Mouse (Mus musculus): ENCODE results near the gene Nfatc4. TPM values are rescaled to one million over a fixed set of nuclear protein-coding genes. Genes with fewer than 3 reads are reported as not detected.

Nfatc4 gene
- polyA plus RNA-seq, 1 experiment = 22.3 TPM

- no peak for TF ChIP-seq CTCF (IDR thresholded peaks at IDR 0.05; ENCODE audit: borderline replicate concordance, extremely low read depth, insufficient read depth, insufficient read length)
These were observed 34.6 kb downstream of the Nfatc4 start for GRCm38 (mm10) chr14:55857588-55857987.

GRCm38 (mm10) chr14:55862186-55862585, 39.2 kb downstream of the Nfatc4 start:
- DNase-seq (ENCODE audit: low read depth) = no peak
- TF ChIP-seq CTCF (IDR thresholded peaks at IDR 0.05; ENCODE audit: borderline replicate concordance, extremely low read depth, insufficient read depth, insufficient read length) = no peak
- no peak for TF ChIP-seq POLR2A (IDR thresholded peaks at IDR 0.05; ENCODE audit: borderline replicate concordance, extremely low read depth, insufficient read depth, insufficient read length, poor library complexity, severe bottlenecking)

More at GRCm38 (mm10) chr14:55857588-55857987, 34.6 kb downstream of the Nfatc4 start:
- no peak for DNase-seq (ENCODE audit: low read depth)

DNA sequence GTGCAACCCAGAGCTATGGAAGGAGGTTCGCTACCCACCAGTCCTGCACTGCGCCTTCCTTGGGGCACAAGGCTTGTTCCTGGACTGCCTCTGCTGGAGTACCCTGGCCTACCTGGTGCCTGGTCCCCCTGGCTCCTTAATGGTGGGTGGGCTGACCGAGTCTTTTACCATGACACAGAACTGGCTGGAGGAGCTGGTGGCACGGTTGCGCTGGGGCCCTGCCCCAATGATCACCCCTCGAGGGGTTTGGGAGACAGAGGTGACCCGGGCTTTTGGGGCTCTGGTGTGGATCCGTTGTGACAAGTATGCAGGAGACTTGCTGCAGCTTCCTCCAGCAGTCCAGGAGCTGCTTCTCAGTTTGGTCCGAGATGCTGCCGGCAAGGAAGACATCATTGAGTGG, 40.0 kb downstream of the Nfatc4 start:
- TF ChIP-seq POLR2A (IDR thresholded peaks at IDR 0.05; ENCODE audit: borderline replicate concordance, extremely low read depth, insufficient read depth, insufficient read length, poor library complexity, severe bottlenecking) (no peak), CTCF (IDR thresholded peaks at IDR 0.05; ENCODE audit: borderline replicate concordance, extremely low read depth, insufficient read depth, insufficient read length) (no peak)
- DNase-seq (ENCODE audit: low read depth) = no peak

DNA sequence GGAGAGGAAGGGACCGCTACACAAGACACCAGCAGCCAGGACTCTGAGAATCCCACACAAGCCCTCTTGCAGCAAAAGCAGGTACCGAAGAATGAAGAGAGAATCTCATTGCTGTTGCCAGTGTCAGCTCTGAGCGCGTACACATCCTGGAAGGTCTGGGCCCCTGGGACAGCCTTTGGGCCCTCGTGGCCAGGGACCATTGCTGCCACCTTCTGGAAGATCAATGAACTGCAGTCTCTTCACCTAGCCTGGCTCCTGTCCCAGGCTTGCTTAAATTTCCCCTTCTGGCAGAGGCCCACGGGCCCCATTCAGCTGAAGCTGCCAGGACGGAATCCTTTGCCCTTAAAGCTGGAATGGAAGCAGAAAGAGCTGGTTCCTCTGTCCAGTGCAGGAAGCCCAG, 40.8 kb downstream of the Nfatc4 start:
- TF ChIP-seq POLR2A (IDR thresholded peaks at IDR 0.05; ENCODE audit: borderline replicate concordance, extremely low read depth, insufficient read depth, insufficient read length, poor library complexity, severe bottlenecking) (no peak), CTCF (IDR thresholded peaks at IDR 0.05; ENCODE audit: borderline replicate concordance, extremely low read depth, insufficient read depth, insufficient read length) (peak; percentile 90)
- DNase-seq (ENCODE audit: low read depth) = peak; percentile 76

GRCm38 (mm10) chr14:55866962-55867361, 44.0 kb downstream of the Nfatc4 start:
- peak; percentile 73 for DNase-seq (ENCODE audit: low read depth)
- no peak for TF ChIP-seq POLR2A (IDR thresholded peaks at IDR 0.05; ENCODE audit: borderline replicate concordance, extremely low read depth, insufficient read depth, insufficient read length, poor library complexity, severe bottlenecking)
- peak; percentile 80; the same call in 1 of the 2 replicates for TF ChIP-seq CTCF (IDR thresholded peaks at IDR 0.05; ENCODE audit: borderline replicate concordance, extremely low read depth, insufficient read depth, insufficient read length)

GRCm38 (mm10) chr14:55868230-55869026, 45.5 kb downstream of the Nfatc4 start:
- no peak for DNase-seq (ENCODE audit: low read depth)
- TF ChIP-seq CTCF (IDR thresholded peaks at IDR 0.05; ENCODE audit: borderline replicate concordance, extremely low read depth, insufficient read depth, insufficient read length) (no peak), POLR2A (IDR thresholded peaks at IDR 0.05; ENCODE audit: borderline replicate concordance, extremely low read depth, insufficient read depth, insufficient read length, poor library complexity, severe bottlenecking) (no peak)

- TF ChIP-seq CTCF (IDR thresholded peaks at IDR 0.05; ENCODE audit: borderline replicate concordance, extremely low read depth, insufficient read depth, insufficient read length) = no peak
- no peak for DNase-seq (ENCODE audit: low read depth)
These were observed 46.6 kb downstream of the Nfatc4 start for GRCm38 (mm10) chr14:55869538-55869937.

GRCm38 (mm10) chr14:55872039-55872438, 49.1 kb downstream of the Nfatc4 start:
- TF ChIP-seq POLR2A (IDR thresholded peaks at IDR 0.05; ENCODE audit: borderline replicate concordance, extremely low read depth, insufficient read depth, insufficient read length, poor library complexity, severe bottlenecking) = no peak
- no peak for DNase-seq (ENCODE audit: low read depth)

DNA sequence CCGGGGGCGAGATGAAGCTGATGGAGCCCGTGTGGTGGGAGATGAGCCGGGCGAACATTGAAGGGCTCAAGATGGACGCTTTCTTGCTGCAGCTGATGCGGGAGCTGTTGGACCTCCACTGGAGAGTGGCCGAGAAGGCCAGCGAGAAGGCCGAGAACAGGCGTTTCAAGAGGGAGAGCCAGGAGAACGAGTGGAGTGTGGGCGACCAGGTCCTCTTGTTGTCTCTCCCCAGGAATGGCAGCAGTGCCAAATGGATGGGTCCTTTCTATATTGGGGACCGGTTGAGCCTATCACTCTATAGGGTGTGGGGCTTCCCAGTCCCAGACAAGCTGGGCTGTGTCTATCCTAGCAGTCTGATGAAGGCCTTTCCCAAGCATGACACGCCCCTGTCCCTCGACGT, 49.6 kb downstream of the Nfatc4 start:
- DNase-seq (ENCODE audit: low read depth) = no peak
- TF ChIP-seq CTCF (IDR thresholded peaks at IDR 0.05; ENCODE audit: borderline replicate concordance, extremely low read depth, insufficient read depth, insufficient read length) = no peak
- TF ChIP-seq POLR2A (IDR thresholded peaks at IDR 0.05; ENCODE audit: borderline replicate concordance, extremely low read depth, insufficient read depth, insufficient read length, poor library complexity, severe bottlenecking) = no peak

DNA sequence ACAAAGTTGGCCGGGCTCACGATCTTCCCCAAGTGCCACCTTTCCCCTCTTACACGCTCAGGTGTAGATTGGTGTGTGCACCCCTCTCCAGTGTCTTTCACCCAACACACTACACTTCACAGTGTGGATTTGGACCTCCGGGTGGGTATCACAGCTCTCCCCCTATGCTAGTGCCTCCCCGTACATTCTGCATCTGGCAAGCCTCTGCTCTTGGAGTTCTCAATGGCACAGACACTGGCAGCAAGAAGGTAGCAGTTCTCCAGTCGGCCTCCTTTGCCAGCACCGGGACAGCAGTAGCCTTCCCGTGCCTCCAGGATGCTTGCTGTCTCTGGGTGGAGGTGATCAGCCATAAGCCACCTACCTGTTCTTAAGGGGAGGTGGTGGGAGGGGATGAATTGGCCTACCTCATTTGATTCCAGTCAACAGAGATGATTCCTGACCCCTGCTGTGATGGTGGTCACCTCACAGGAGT, 50.3 kb downstream of the Nfatc4 start:
- no peak for TF ChIP-seq CTCF (IDR thresholded peaks at IDR 0.05; ENCODE audit: borderline replicate concordance, extremely low read depth, insufficient read depth, insufficient read length)
- no peak for TF ChIP-seq POLR2A (IDR thresholded peaks at IDR 0.05; ENCODE audit: borderline replicate concordance, extremely low read depth, insufficient read depth, insufficient read length, poor library complexity, severe bottlenecking)
- DNase-seq (ENCODE audit: low read depth) = no peak

GRCm38 (mm10) chr14:55873714-55874683, 51.1 kb downstream of the Nfatc4 start:
- peak; percentile 81 for DNase-seq (ENCODE audit: low read depth)
- TF ChIP-seq CTCF (IDR thresholded peaks at IDR 0.05; ENCODE audit: borderline replicate concordance, extremely low read depth, insufficient read depth, insufficient read length) = peak; percentile 94
- no peak for TF ChIP-seq POLR2A (IDR thresholded peaks at IDR 0.05; ENCODE audit: borderline replicate concordance, extremely low read depth, insufficient read depth, insufficient read length, poor library complexity, severe bottlenecking)
